Mouse (Mus musculus): ENCODE results near the gene Dhx37.

DNA sequence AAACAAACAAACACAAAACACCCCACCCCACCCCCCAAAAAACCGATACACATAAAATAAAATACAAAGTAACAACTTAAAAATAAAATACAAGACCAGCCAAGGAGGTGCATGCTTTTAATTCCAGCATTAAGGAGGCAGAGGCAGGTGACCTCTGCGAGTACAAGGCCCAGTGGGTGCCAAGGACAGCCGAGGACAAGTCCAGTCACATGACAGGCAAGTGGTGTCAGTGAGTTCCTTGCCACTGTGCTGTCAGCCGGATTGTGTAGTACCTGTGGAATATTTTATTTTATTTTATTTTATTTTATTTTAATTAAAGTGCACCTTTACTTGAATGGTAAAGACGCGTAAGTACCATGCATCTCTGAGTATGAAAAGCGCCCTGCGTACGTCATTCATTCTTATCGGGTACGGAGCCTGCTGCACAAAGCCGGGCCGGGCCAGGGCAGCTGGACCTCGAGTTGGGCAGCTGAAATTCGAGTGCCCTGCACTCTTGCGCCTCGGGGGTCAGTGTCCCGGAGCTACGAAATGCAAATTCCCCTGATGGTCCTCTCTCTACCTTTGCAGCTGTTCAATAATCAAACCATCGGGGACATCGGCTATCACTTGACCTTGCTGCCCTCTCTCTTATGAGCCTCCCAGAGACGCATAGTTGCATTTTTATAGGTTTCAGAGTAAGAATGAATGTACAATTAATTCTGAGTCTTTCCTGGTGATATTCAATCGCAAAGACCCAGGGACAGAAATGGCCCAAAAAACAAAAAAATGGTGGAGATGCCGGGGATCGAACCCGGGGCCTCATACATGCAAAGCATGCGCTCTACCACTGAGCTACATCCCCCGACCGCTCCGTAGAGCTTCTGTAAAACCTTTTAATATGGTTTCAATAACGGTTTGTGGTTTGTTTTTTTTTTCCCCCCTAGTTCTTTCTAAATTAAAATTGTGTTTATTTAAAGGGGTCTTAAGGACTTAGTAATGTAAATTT is 30.1 kb downstream of the Dhx37 start:
- no peak for TF ChIP-seq CTCF (IDR thresholded peaks at IDR 0.05; ENCODE audit: extremely low read depth, insufficient read length, insufficient replicate concordance, low read depth, low read length)
- no peak for TF ChIP-seq POLR2A (IDR thresholded peaks at IDR 0.05; ENCODE audit: low read depth, low read length)
